Mouse (Mus musculus): ENCODE measurements around the gene Cc2d2b.
A peak's percentile ranks its signal among the peaks of the same experiment; 100 is the strongest.

The Cc2d2b gene

DNA sequence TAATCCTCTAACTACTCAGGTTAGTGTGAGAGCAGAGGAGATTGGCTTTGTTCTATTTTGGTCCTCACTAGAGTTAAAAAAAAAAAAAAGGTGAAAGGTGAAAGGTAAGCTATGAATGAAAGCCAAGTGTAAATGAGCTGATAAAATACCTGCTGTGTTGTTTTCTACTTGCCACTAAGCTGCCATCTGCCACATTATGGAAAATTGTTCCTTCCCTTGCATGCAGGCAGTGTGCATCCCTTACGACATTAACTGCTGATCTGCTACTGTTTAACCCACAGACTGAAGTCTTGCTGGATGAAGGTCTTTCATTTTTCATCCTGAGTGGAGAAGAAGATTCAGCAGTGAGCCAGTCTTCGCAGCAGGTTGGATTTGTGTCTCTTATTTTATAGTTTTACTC lies 11.5 kb downstream of the Cc2d2b start:
- DNase-seq: no peak

DNA sequence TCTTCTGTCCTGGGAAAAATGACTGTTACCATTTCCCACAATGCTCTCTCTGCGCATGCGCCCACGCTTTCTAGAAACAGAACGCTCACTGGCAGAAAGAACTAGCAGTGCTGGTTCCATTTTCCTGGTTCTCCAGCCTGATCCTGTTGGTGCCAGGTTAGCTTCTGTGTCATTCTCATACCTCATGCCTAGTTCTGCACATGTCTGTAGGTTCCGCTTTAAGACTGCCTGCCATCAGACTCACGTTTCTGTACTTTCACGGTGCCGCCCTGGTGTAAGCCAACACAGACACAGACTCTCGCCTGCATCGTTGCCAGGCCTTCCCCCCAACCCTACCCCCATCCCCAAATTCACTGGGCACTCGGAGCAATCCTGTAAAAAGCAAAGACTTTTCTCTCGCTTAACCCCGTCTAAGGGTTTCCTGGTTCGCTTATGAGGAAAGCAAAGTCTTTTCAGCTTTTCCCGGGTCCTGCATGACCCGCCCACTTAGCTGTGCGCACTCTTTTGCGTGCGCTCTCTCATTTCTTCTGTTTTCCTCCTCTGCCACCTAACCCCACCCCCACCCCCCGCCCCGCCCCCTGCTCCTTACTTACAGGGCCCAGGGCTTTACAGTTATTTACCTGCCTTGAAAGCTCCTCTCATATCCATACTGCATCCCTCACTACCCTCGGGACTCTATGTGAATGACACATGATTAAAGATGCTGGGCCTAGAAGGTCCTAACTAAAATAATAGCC lies 13.6 kb downstream of the Cc2d2b start:
- DNase-seq: peak; percentile 13

DNA sequence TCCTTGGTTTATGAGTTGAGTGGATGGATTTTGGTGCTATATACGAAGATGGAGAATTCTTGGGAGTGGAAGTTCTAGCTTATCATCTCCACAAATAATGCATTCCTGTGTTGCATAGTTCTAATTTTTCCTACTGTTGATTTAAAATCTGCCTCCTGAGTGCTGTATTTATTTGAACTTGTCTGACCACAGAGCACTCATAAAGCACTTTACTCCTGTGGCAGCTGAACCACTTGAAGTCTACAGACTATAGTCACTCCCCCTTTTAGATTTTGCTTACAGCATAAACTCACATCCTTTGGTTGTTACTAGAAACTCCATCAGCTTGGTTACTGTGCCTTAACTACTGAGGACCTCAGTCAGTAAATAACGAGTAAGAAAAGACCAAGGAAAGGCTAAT lies 18.6 kb downstream of the Cc2d2b start:
- no peak for DNase-seq

DNA sequence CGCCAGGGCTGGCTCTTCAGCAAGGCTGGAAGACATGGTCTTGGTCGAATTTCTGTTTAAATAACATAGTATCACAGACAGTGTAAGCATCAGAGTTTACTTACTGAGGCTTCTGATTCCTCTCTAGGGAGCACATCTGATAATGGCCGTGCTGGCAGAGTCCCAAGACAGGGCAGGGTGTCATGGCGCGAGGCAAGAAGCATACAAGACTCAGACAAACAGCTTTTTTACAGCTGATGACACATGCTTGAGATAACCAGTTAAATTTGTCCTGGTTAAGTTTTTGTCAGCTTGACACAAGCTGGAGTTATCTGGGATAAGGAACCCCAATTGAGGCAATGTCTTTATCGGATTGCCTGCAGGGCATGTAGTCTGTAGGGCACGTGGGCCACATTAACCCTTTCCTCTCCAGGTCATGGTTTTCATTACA lies 20.8 kb downstream of the Cc2d2b start:
- DNase-seq: no peak

DNA sequence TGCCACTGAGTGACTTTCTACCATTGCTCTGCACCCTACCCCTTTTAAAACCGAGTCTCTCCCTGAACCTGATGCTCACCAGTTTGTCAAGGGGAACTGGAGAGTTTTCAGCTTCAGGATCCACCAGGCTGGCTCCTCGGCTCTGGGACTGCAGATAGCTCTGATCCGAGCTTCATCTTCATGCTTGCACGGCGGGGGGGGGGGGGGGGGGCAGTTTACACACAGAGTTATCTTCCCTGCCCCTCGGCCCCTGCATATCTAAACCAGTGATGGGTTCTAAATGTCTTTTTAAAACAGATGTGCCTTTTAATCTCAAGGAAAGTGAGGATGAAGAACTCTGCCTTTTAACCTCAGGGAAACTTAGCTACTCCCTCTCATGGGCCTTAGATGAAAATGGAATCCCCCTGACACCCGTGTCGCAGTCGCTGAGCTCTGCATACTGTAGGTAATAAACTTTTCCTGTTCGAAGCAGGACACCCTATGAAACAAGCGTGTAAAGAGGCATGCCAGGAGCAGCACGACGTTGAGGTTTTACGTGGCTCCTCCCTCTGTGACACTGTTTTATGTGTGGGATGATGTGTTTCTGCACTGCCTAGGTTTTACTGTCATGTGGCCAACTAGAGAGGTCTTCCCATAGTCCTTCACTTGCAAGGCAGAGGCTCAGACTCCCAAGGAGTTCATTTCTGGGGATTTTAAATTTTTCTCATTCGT lies 39.6 kb downstream of the Cc2d2b start:
- DNase-seq: no peak

DNA sequence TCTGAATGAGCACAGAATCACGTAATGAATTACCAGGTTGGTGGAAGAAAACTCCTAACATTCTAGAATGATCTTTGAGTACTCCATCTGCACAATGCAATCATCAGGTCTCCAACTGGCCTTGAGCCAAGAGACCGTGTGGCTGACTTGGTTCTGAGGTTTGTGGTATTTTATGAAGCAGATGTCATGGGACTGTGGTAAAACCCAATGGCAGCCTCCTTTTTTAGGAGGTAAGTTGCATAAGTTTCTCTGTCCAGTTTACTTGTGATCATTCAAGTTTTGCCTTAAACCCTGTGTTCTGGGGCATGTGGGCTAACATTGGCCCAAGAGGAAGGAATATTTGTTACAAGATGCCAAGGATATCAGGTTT lies 40.1 kb downstream of the Cc2d2b start:
- no peak for DNase-seq

DNA sequence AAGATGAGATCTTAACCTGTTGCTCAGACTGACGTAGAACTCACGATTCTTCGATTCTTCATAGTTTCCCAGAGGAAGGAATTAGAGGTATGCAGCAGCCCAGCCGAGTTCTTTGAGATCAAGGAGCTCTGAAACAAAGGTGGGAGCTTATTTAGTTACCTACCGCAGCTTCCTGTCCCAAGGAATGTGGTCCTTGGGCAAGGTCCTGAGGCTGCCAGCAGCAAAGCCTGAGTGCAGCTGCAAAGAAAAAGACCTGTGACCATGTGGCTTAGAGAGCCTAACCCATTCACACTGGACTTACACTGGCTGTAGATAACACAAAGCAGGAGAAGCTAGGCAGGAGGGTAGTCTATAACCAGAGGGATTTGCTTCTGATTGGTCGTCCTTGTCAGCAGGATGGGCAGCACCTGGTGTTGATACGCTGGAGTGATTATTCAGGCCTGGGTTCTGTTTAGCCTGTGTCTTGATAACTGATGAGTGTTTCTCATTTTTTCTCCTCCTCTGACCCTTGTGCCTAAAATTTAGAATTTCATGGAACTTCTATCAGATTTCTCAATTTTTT lies 56.7 kb downstream of the Cc2d2b start:
- DNase-seq: no peak

DNA sequence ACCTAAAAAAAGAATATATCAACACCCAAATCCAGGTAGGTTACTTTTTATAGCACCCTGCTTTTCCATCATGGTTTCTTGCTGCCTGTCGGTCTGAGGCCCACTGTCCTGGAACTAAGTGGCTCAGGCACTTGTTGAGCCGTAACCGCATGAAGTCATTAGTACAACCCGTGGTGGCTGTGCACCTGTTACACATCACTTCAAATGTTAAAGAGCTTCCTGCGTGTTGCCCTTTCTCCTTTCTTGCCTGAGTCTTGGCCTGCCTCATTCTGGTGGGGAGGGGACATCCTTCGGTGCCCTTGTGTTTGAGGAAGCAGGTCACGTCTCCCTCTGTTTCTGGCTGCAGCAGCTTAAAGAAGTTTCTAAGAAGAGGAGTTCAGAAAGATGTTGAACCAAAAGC lies 61.3 kb downstream of the Cc2d2b start:
- peak; percentile 14 for DNase-seq

DNA sequence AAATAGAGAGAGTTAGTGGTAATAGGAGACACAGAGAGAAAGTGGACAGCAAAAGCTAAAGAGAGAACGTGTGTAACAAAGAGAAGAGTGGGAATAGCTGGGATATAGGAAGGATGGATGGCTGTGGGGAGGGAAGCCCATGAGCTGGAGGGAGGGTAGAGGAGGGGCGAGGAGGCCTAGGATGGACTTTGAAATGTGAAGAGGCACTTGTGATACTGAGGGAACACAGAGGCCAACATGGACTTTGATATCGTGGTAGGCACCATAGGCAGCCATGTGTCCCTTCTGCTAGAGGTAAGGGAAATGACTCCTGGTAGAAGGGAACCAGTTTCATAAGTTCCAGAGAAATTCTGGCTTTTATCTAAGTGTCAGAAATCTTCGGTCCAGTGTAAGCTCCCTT lies 63.3 kb downstream of the Cc2d2b start:
- no peak for DNase-seq

DNA sequence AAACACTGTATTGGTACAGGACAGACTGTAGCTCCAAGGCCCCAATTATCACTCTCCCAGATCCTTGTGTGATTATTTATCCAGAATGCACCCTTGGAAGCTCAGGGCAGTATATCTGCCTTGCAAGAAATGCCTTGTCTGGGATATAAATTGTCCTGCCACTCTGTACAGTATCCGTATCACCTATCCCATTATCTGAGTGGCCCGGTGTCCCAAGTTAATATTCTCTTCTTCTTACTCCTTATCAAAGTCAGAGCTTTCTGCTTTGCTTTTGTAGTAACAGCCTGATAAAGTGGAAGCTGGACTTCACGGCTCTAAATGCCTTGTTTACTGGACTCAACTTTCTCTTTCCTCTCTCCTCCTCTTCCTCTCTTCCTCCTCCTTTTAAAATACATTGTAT lies 64.2 kb downstream of the Cc2d2b start:
- DNase-seq: no peak

DNA sequence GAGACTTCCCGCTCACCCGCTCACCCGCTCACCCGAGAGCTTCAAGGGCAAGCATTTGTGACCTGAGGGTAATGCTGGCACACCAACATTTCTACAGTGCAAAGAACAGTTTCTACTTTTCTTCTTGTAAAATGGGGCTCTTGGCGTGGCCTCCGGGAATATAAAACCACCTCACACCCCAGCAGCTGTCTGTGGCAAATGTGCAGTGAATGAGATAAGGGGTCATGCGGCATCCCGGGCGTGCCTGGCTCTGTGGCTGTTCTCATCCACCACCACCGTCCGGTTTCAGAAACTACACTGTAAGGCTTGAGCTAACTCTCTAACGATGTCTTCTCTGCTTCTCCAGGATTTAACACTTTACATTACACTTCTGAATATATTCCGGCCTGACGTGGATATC lies 64.8 kb downstream of the Cc2d2b start:
- no peak for DNase-seq

DNA sequence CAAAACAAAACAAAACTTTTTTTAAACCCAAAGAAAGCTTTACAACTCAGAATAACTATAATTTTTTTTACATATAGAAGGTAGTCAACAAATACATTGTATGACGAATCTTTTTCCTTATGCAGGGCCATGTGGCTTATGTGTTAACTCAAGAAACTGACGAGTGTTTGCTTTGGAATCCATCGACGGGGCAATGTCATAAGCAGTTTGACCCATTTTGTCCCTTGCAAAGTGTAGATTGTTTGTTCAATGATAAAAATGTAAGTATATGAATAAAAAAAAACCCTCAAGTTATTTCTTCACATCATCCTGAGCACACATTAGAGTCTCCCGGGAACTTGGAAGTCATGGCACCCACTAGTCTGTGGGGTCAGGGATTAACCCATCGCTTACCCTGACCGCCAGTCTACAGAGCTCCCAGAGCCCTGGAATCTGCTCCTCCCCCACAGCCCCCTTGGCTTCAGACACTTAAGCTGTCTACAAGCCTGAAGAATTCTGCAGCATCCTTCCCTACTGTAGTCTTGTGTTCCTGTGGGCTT lies 67.2 kb downstream of the Cc2d2b start:
- no peak for DNase-seq

DNA sequence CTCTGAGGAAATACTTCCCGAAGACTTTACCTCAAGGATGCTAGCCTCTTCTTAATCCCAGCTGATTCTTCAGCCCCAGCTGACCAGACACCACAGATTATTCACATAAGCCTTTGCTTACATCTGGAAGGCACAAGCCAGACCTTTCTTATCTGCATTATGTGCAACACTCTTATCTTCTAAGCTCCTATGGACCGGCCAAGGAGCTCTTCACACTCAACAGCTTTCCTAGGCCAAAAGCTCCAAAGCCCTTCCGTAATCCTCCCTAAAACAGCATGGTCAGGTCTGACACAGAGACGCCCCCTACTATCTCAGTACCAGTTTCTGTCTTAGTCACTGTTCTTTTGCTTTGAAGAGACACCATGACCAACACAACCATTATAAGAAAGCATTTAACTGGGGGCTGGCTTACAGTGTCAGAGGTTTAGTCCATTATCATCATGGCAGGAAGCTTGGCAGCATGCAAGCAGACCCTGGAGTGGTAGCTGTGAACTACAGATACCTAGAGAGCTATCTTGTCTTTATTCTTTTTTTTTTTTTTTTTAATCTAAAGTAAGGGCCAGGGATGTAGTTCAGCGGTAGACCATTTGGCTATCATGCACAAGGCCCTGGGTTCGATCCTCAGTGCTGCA lies 69.5 kb downstream of the Cc2d2b start:
- DNase-seq: no peak

DNA sequence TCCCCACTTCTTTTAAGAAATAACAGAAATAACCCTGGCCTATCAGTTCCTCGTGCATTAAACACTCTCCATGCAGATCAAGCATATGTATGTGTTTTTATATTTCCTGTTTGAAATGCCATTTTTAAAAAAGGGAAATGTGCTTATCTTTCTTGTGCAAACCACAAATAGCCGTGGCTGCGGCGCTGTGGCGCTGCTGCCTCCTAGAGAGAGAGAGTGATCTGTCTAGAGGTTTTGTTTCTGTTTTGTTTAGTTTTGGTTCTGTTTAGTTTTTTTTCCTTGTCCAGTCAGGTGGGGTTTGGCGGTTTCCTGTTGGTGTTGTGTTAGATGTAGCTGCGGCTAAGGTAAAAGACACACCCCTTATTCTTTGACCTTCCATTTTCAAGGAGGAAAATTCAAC lies 70.2 kb downstream of the Cc2d2b start:
- DNase-seq: no peak

DNA sequence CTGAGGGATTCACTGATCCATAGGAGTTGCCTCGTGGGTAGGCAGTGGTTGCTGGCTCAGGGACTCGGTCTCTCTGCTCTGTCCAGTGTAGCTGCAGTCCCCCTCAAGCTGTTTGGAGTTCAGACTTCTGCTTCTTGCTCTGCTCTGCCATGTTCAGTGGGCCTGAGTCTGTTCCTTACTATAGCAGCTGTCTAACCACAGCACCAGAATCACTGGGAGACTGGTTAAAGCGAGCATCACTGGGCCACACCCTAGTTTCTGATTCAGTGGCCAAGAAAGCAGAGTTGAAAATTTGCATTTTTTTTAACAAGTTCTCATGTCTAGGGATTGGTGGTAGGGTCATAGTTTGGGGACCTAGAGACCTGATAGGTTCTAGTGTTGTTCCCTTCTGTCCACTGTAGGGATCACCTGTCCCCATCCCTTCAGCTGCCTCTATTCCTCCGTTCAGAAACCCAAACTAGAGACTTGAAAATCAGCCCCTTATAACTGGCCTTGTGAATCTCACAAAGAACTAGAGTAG lies 72.8 kb downstream of the Cc2d2b start:
- no peak for DNase-seq

DNA sequence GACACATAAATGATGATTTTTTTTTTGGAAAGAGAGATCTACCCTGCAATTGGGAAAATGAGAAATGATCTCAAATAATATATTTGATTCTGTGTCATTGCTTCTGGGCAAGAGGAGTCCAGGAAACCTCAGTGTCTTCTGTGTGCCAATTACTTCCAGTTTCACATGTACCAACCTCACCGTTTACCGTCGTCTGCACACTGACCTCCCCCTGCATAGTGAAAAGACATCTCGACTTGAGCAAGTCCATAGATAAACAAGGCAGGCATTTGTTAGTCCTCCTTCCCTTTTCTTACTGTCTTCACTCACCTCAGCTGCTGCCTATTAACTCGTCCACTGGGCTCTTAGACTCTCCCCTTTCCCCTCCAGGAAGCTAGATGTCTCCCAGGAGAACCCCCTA lies 77.1 kb downstream of the Cc2d2b start:
- DNase-seq: no peak

DNA sequence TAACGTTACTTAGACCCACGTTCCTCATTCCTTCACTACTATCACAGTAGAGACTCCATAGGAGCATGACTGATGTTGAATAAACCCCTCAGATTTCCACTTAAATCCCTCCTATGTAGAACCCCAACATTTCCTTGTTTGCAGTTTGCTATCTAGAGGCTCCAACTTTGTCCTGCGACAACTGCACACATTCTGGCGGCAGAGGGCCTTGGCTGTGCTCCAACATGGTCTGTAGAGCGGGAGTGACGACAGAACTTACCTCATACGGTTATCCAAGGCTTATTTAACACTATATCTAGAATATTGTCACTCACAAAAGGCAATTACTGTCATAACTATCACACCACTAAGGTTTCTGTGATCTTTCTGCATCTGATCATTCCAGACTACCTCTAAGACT lies 78.2 kb downstream of the Cc2d2b start:
- no peak for DNase-seq

DNA sequence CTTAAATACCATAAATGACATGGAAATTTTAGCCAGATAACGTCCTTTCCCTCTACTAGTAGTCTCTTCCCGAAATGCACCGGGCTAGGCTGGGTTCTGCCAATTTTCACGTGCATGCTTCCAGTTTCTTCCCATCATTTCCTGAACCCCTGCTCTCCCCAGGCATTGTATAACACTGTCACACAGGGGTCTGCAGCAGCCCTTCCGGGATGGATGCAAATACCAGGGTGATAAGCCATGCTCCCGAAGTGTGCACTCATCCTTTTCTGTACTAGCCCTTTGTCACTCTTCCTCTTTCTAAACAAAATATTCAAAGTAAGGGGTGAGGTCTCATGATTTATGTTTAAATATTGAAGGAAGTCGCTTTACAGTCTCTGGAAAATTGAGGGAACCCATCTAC lies 81.6 kb downstream of the Cc2d2b start:
- no peak for DNase-seq

DNA sequence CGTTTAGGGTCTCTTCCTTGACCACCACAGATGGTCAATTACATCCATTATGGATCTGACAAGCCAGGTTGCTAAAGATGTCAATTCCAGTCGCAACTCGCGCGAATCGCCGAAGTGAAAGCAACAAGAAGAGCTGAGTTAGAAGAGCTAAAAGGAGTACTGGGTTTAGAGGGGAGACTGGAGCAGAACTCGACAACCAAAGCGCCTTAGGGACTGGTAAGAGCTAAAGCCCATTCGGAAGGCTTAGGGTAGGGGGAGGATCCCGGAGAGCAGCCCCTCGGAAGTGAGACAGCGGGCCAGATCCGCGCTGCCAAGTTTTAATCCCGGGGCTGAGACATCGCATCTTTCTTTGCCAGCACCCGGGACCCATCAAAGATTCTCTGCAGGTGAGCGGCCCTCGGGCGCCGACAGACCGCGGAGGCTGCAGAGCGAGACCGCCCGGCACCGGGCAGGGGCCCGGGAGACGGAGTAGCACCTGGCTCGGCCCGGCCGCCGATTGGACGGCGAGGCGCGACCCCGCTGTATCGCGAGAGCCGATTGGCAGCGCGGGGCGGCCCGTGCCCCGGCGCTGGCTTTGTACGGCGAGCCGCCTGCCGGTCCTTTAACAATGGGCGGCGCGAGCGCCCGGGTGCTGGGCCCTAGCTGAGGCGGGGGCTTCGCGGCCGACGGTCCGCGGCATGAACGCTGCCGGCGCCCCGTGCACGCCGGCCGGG lies 82.3 kb downstream of the Cc2d2b start, which contains the start of gene Ccnj:
Gene Ccnj, plus strand, starts transcription at position 577 of the 713 bp plus-strand sequence.
- DNase-seq: peak; percentile 93

DNA sequence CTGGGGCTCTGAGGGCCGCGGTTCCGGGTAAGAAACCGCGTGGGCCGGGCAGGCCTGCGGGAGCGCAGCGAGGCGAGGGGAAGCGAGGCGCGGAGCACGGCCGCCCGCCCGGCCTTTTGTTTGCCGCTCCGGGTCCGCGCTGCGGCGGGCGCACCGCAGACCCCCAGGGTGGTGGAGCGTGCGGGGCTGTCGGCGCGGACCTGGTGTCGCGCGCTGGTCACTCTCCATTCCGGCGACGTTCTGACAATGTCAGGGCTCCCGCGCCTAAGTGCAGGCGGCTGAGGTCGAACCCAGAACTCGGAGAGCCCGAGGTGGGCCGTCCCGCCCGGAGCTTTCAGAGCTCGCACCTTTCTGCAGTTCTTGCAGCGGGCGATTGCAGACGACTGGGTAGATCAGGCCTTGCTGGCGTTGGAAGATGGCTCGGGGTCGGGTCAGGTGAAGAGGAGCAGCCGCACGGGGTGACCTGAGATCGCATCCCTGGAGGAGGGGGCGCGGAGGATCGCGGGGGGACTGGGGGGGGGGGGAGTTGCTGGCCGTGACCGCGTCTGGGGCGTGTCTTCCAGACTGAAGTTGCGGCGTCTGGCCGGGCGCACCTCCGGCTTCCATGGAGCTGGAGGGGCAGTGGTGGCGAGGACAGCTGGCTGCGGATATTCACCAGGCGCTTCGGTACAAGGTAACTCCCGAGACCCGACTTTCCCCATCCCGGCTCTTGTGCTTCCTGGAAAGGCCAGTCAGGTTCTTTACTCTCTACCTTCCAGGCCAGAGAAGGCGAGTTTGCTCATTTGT lies 83.1 kb downstream of the Cc2d2b start:
- DNase-seq: peak; percentile 18

DNA sequence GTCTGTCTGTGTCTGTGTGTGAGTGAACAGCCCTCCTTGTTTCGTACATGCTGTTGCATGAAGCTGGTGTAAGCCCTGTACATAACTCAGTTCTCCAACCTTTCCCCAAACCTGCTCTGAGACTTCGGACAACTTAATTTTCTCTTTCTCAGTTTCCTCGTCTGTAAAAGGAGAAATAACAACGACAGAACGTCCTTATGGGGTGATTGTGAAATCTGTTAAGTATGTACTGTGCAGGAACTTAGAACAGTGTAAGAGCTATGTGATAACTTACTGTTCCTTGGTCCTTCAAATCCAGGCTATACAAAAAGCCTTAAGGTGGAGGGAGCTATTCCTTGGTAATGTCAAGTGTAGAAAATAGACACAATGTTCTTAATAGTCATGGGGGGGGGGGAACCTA lies 83.8 kb downstream of the Cc2d2b start:
- no peak for DNase-seq

DNA sequence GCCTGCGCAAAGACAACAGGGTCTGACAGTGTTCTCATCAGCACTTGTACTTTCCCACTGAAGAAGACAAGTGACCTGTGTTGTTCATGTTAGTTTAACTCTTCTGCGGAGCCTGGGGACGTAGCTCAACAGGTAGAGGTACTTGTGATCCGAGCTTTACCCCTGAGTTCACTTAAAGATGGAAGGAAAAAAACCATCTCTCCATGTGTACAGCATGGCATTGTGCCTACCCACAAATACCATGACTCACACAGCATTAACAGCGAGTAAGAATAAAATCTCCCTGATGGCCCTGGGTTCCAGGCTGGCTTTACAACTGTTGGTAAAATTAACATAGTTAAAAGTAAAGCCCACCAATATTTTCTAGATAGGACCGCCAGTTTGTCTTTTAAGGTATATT lies 85.9 kb downstream of the Cc2d2b start:
- DNase-seq: no peak
